Mouse (Mus musculus) stomach, embryonic 16.5 days (tissue): Measurements from ENCODE around the gene Ccdc171. TPM values are rescaled to one million over a fixed set of nuclear protein-coding genes. Genes with fewer than 3 reads are reported as not detected.
A peak's percentile ranks its signal among the peaks of the same experiment; 100 is the strongest.
"Not testable (repeated sequence)": the region's sequence is repeated elsewhere in the genome, so short reads cannot be mapped to it uniquely, and the experiment has no call there.

ENCODE experiments used
- ATAC-seq: fragments of 200-750 bp; cut with Nextera tagmentation; 2 replicates; pipeline ENCODE4 v1.8.0; 2017; ENCODE audit warnings: moderate number of reproducible peaks, moderate TSS enrichment; ENCODE audit not compliant: insufficient read depth, low FRiP score
- H3K27ac ChIP-seq: fragments of 300-500 bp; sonication (generic); 2 replicates; pipeline ENCODE4 v1.5.1; 2014; ENCODE audit warnings: low read length
- H3K27me3 ChIP-seq: fragments of 300-500 bp; sonication (generic); 2 replicates; pipeline ENCODE4 v1.6.1; 2014; ENCODE audit warnings: low read length, control low read depth, mixed read lengths; ENCODE audit not compliant: control insufficient read depth, insufficient read depth
- H3K36me3 ChIP-seq: fragments of 300-500 bp; sonication (generic); 2 replicates; pipeline ENCODE4 v1.6.1; 2014; ENCODE audit warnings: low read length; ENCODE audit not compliant: control insufficient read depth, insufficient read depth
- H3K4me1 ChIP-seq: fragments of 300-500 bp; sonication (generic); 2 replicates; pipeline ENCODE4 v1.6.1; 2014; ENCODE audit warnings: low read length, control low read depth, mixed read lengths; ENCODE audit not compliant: control insufficient read depth, insufficient read depth
- H3K4me2 ChIP-seq: fragments of 300-500 bp; sonication (generic); 2 replicates; pipeline ENCODE4 v1.6.1; 2014; ENCODE audit warnings: low read depth, low read length, mixed read lengths
- H3K4me3 ChIP-seq: fragments of 300-500 bp; sonication (generic); replicated peaks from 2 replicates; pipeline ENCODE4 v1.5.1; 2014; ENCODE audit warnings: mild to moderate bottlenecking, low read length
- H3K9ac ChIP-seq: fragments of 300-500 bp; sonication (generic); 2 replicates; pipeline ENCODE4 v1.6.1; 2014; ENCODE audit warnings: low read length
- H3K9me3 ChIP-seq: fragments of 300-500 bp; sonication (generic); replicated peaks from 2 replicates; pipeline ENCODE4 v1.6.1; 2016; ENCODE audit warnings: low read length, control low read depth; ENCODE audit not compliant: control insufficient read depth
- WGBS: fragments of 180-500 bp; shearing (Covaris S2); extraction: QIAGEN DNeasy Blood & Tissue Kit; methylation state at CpG from one replicate; pipeline ENCODE4 v1.1.7; 2014; 5-methylcytosine and 5-hydroxymethylcytosine counted together
- polyA plus RNA-seq: library from polyadenylated mRNA; unstranded; fragments of >200 nt; fragmentation: Nextera tagmentation; extraction: Ambion mirVana; gene quantifications from 2 replicates; pipeline ENCODE4 v1.2.1, GENCODE M21; 2015

Gene Ccdc171
- polyA plus RNA-seq, 1 experiment from 2014 or later: 3.7 TPM

DNA sequence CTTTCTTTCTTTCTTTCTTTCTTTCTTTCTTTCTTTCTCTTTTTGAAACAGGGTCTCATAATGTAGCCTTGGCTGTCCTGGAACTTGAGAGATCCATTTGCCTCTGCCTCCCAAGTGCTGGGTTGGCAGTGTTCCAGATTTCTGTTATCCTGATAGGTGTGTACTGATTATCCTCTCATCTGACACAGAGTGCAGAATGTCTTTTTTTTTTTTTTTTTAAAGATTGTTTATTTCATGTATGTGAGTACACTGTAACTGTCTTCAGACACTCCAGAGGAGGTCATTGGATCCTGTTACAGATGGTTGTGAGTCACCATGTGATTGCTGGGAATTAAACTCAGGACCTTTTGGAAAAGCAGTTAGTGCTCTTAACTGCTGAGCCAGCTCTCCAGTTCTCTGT is 5.5 kb upstream of the Ccdc171 start:
- Histone ChIP-seq H3K4me2 (no peak overlapping the region), H3K9ac (no peak overlapping the region), H3K9me3 (no peaks in the 10 kb centered on the region), H3K27me3 (no peaks in the 10 kb centered on the region), H3K36me3 (no peaks in the 10 kb centered on the region), H3K27ac (no peak overlapping the region), H3K4me3 (no peak overlapping the region), H3K4me1 (peaks cover 3% of the 10 kb centered on the region; the same call in 1 of the 2 replicates)
- no peak for ATAC-seq

DNA sequence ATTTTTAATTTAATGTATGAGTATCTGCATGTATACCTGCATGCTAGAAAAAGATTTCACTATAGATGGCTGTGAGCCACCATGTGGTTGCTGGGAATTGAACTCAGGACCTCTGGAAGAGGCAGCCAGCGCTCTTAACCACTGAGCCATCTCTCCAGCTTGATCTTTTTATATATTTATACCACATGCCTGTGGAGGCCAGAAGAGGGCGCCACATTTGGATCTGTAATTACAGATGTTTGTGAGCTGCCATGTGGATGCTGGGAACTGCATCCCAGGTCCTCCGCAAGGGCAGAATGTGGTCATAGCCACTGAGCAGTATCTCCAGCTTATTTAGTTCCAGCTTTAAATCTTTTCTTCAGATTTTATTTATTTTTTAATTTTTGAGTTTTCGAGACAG is 5.0 kb upstream of the Ccdc171 start:
- 77% methylated on average over 4 of the region's 4 CpGs for WGBS
- Histone ChIP-seq H3K9ac (no peak overlapping the region), H3K27ac (no peak overlapping the region), H3K36me3 (no peaks in the 10 kb centered on the region), H3K9me3 (no peaks in the 10 kb centered on the region), H3K27me3 (no peaks in the 10 kb centered on the region), H3K4me2 (no peak overlapping the region), H3K4me3 (no peak overlapping the region), H3K4me1 (peaks cover 3% of the 10 kb centered on the region; the same call in 1 of the 2 replicates)
- no peak for ATAC-seq

DNA sequence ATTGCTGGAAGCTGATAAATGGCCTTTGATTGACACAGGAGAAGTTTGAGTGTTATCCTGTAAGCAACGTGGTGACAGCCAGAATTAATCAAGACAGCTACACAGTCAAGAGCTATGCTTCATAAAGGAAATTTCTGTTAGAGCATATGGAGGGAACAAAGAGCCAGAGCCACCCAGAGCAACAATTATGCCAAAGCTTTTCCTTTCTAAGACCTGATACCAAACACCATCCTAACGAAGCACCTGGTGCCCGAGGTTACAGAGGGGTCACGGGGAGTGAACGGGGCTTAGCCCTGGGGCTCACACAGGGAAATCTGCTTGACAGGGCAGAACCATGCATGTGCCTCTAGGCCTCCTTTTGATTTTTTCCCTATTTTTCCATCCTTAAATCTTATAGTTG is 3.3 kb upstream of the Ccdc171 start:
- H3K27ac ChIP-seq: no peak overlapping the region
- ATAC-seq: no peak
- H3K4me2 ChIP-seq: no peak overlapping the region
- H3K27me3 ChIP-seq: no peaks in the 10 kb centered on the region
- H3K36me3 ChIP-seq: no peaks in the 10 kb centered on the region
- H3K4me3 ChIP-seq: no peak overlapping the region
- H3K9ac ChIP-seq: no peak overlapping the region
- H3K4me1 ChIP-seq: peaks cover 3% of the 10 kb centered on the region; the same call in 1 of the 2 replicates
- WGBS: 36% methylated on average over 5 of the region's 5 CpGs
- no peaks in the 10 kb centered on the region for H3K9me3 ChIP-seq

- H3K4me2 ChIP-seq: peak overlapping the region; percentile 62
- peak overlapping the region; percentile 94 for H3K27ac ChIP-seq
- H3K9ac ChIP-seq: peak overlapping the region; percentile 82
- peak overlapping the region; percentile 78 for H3K4me3 ChIP-seq
- no peaks in the 10 kb centered on the region for H3K27me3 ChIP-seq
- H3K9me3 ChIP-seq: no peaks in the 10 kb centered on the region
- 8% methylated on average over 6 of the region's 6 CpGs for WGBS
- no peak for ATAC-seq
- H3K36me3 ChIP-seq: no peaks in the 10 kb centered on the region
- peaks cover 3% of the 10 kb centered on the region; the same call in 1 of the 2 replicates for H3K4me1 ChIP-seq
These were observed 896 bp upstream of the Ccdc171 start for GRCm38 (mm10) chr4:83524456-83524842.

DNA sequence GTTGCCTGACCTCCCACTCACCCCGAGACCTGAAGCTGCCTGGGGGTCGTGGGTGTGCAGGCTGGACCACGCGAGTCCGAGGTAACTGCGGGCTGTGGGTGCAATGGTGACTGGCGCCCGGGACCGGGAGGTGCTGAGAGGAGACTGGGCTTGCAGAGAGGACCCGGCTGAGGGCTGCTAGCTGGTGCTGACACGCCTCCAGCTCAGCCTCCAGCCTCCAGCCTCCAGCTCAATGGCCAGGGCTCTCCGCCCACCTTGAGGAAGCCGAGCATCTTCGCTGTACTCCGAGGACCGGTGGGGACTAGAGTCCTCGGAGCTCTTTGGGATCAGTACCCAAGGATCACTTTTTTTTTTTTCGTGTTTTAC is 328 bp downstream of the Ccdc171 start:
- H3K4me3 ChIP-seq: peak overlapping the region; percentile 78
- H3K9me3 ChIP-seq: no peaks in the 10 kb centered on the region
- H3K4me1 ChIP-seq: peaks cover 3% of the 10 kb centered on the region; the same call in 1 of the 2 replicates
- H3K27me3 ChIP-seq: no peaks in the 10 kb centered on the region
- H3K9ac ChIP-seq: peak overlapping the region; percentile 92
- H3K36me3 ChIP-seq: no peaks in the 10 kb centered on the region
- WGBS: 0% methylated on average over 18 of the region's 18 CpGs
- peak overlapping the region; percentile 91 for H3K27ac ChIP-seq
- H3K4me2 ChIP-seq: peak overlapping the region; percentile 94
- peak; percentile 71 for ATAC-seq

GRCm38 (mm10) chr4:83526270-83526987 is 1.1 kb downstream of the Ccdc171 start:
- no peaks in the 10 kb centered on the region for H3K9me3 ChIP-seq
- H3K4me3 ChIP-seq: peak overlapping the region; percentile 78
- peak overlapping the region; percentile 94 for H3K4me2 ChIP-seq
- H3K9ac ChIP-seq: no peak overlapping the region
- no peaks in the 10 kb centered on the region for H3K27me3 ChIP-seq
- whole genome bisulfite sequencing: 7% methylated on average over 13 of the region's 13 CpGs
- no peaks in the 10 kb centered on the region for H3K36me3 ChIP-seq
- ATAC-seq: no peak
- H3K27ac ChIP-seq: no peak overlapping the region
- H3K4me1 ChIP-seq: peaks cover 3% of the 10 kb centered on the region; the same call in 1 of the 2 replicates

DNA sequence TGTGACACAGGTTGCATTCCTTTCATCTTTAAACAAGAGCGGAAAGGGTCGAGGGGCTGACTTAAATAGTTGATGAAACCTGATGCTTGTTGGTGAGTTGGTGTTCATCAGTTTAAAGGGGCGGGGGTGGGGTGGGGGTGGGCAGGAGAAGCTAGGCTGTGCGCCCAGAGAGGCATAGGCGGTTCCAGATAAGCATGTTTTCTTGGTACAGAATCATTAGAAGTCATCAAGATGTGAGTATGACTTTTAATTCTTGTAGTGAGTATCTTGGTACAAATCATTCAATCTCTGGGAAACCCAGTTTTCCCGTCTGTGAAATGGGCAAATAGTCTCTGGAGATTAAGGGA is 1.6 kb downstream of the Ccdc171 start:
- ATAC-seq: no peak
- Histone ChIP-seq H3K9ac (no peak overlapping the region), H3K27ac (no peak overlapping the region), H3K36me3 (no peaks in the 10 kb centered on the region), H3K4me2 (no peak overlapping the region), H3K27me3 (no peaks in the 10 kb centered on the region), H3K9me3 (no peaks in the 10 kb centered on the region), H3K4me3 (no peak overlapping the region), H3K4me1 (peaks cover 3% of the 10 kb centered on the region; the same call in 1 of the 2 replicates)
- 51% methylated on average over 6 of the region's 6 CpGs for WGBS

DNA sequence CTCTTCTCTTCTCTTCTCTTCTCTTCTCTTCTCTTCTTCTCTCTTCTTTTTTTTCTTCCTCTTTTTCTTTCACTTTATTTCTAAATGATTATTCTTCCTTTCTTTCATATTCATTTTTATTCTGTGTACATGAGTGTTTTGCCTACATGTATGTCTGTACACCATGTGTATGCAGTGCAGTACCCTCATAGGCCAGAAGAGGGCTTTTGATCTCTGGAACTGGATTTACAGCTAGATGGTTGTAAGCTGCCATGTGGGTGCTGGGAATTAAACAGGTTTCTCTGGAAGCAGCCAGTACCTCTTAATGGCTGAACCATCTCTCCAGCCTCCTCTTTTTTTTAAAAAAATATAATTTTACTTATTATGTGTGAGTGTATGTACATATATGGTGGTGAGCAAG is 2.6 kb downstream of the Ccdc171 start:
- no peak for ATAC-seq
- Histone ChIP-seq H3K4me2 (no peak overlapping the region), H3K4me1 (peaks cover 3% of the 10 kb centered on the region; the same call in 1 of the 2 replicates), H3K27ac (no peak overlapping the region), H3K9me3 (no peaks in the 10 kb centered on the region), H3K27me3 (no peaks in the 10 kb centered on the region), H3K4me3 (no peak overlapping the region), H3K36me3 (no peaks in the 10 kb centered on the region), H3K9ac (no peak overlapping the region)

DNA sequence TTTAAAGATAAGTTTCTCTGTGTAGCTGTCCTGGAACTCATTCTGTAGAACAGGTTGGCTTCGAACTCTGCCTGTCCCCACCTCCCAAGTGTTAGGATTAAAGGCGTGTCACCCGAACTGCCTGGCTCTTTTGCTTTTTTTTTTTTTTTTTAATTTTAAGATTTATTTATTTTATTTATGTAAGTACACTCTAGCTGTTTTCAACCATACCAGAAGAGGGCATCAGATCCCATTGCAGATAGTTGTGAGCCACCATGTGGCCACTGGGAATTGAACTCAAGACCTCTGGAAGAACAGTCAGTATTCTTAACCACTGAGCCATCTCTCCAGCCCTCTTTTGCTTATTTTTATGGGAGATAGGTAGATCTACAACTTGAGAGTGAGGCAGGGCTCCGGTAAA is 4.7 kb downstream of the Ccdc171 start:
- H3K27me3 ChIP-seq, H3K9me3 ChIP-seq, H3K36me3 ChIP-seq, H3K4me2 ChIP-seq, H3K4me3 ChIP-seq, ATAC-seq, H3K4me1 ChIP-seq, H3K27ac ChIP-seq, H3K9ac ChIP-seq: not testable (repeated sequence)
- 88% methylated on average over 4 of the region's 4 CpGs for WGBS
